Mouse (Mus musculus) MEL (cell line): Measurements from ENCODE around the gene Abca8b. TPM values are rescaled to one million over a fixed set of nuclear protein-coding genes. Genes with fewer than 3 reads are reported as not detected.
"Not testable (repeated sequence)": the region's sequence is repeated elsewhere in the genome, so short reads cannot be mapped to it uniquely, and the experiment has no call there.

Source experiments
- DNase-seq: peaks from one replicate; pipeline ENCODE4 v3.0.0; 2011; ENCODE audit warnings: low read depth, low spot score
- H3K27ac ChIP-seq: 2 replicates; pipeline ENCODE4 v1.5.1; 2012; ENCODE audit warnings: low read depth, mild to moderate bottlenecking, control low read depth, low read length, moderate library complexity; ENCODE audit not compliant: control insufficient read depth
- H3K27me3 ChIP-seq, 2 experiments: fragments of 150-350 bp in 1 of 2; sonication (generic) in 1 of 2; 2 replicates each; pipeline ENCODE4 v1.6.1; 2012; ENCODE audit warnings: low read length in 2 of 2, mild to moderate bottlenecking in 2 of 2, improper control_type of control experiment in 1 of 2, moderate library complexity in 1 of 2; ENCODE audit not compliant: insufficient read depth in 2 of 2, control insufficient read depth in 1 of 2
- H3K36me3 ChIP-seq, 2 experiments: 2 replicates each; pipeline ENCODE4 v1.6.1; 2012 to 2014; ENCODE audit warnings: low read length in 2 of 2, improper control_type of control experiment in 1 of 2, inconsistent platforms in 1 of 2, mild to moderate bottlenecking in 1 of 2; ENCODE audit not compliant: insufficient read depth in 2 of 2, control insufficient read depth in 1 of 2
- H3K4me1 ChIP-seq, 2 experiments: fragments of 150-350 bp in 1 of 2; sonication (generic) in 1 of 2; 2 replicates each; pipeline ENCODE4 v1.6.1; 2012; ENCODE audit warnings: low read length in 2 of 2, improper control_type of control experiment in 1 of 2, mild to moderate bottlenecking in 1 of 2; ENCODE audit not compliant: insufficient read depth in 2 of 2, control insufficient read depth in 1 of 2
- H3K4me3 ChIP-seq, 2 experiments: fragments of 150-350 bp in 1 of 2; sonication (generic) in 1 of 2; 2 replicates each; pipeline ENCODE4 v1.5.1; 2012; ENCODE audit warnings: low read depth in 2 of 2, low read length in 2 of 2, mild to moderate bottlenecking in 2 of 2, moderate library complexity in 2 of 2, control low read depth in 1 of 2, improper control_type of control experiment in 1 of 2; ENCODE audit not compliant: control insufficient read depth in 1 of 2, insufficient read depth in 1 of 2
- H3K79me2 ChIP-seq: 2 replicates; pipeline ENCODE4 v1.6.1; 2012; ENCODE audit warnings: mild to moderate bottlenecking, low read length, moderate library complexity; ENCODE audit not compliant: control insufficient read depth, poor library complexity, insufficient read depth
- H3K9ac ChIP-seq: 2 replicates; pipeline ENCODE4 v1.6.1; 2012; ENCODE audit warnings: low read depth, mild to moderate bottlenecking, control low read depth, low read length, moderate library complexity; ENCODE audit not compliant: control insufficient read depth, poor library complexity, severe bottlenecking
- H3K9me3 ChIP-seq: fragments of 150-350 bp; sonication (generic); replicated peaks from 2 replicates; pipeline ENCODE4 v1.6.1; 2012; ENCODE audit warnings: mild to moderate bottlenecking, low read length, improper control_type of control experiment, moderate library complexity; ENCODE audit not compliant: insufficient read depth
- E2F4 ChIP-seq: IDR thresholded peaks from 2 replicates; pipeline ENCODE4 v1.6.1; 2011; ENCODE audit warnings: low read depth, low read length, improper control_type of control experiment, borderline replicate concordance
- ETS1 ChIP-seq: IDR thresholded peaks from 2 replicates; pipeline ENCODE4 v1.6.1; 2012; ENCODE audit warnings: low read depth, mild to moderate bottlenecking, inconsistent platforms, low read length, improper control_type of control experiment, moderate library complexity
- GABPA ChIP-seq: IDR thresholded peaks from 2 replicates; pipeline ENCODE4 v1.6.1; 2012; ENCODE audit warnings: low read depth, mild to moderate bottlenecking, inconsistent platforms, low read length, improper control_type of control experiment, moderate library complexity
- GATA1 ChIP-seq: IDR thresholded peaks from 2 replicates; pipeline ENCODE4 v1.6.1; 2011; ENCODE audit warnings: low read depth, low read length, improper control_type of control experiment
- MAFK ChIP-seq: IDR thresholded peaks from 2 replicates; pipeline ENCODE4 v1.6.1; 2011; ENCODE audit warnings: low read depth, mild to moderate bottlenecking, low read length, improper control_type of control experiment, borderline replicate concordance
- MEF2A ChIP-seq: IDR thresholded peaks from 2 replicates; pipeline ENCODE4 v1.6.1; 2014; ENCODE audit warnings: low read depth, mild to moderate bottlenecking, inconsistent platforms, low read length, improper control_type of control experiment; ENCODE audit not compliant: poor library complexity, insufficient replicate concordance, severe bottlenecking; ENCODE audit errors: extremely low read depth
- MXI1 ChIP-seq: IDR thresholded peaks from 2 replicates; pipeline ENCODE4 v1.6.1; 2011; ENCODE audit warnings: mild to moderate bottlenecking, low read depth, low read length, improper control_type of control experiment
- NELFE ChIP-seq: IDR thresholded peaks from 2 replicates; pipeline ENCODE4 v1.6.1; 2011; ENCODE audit warnings: low read depth, low read length, improper control_type of control experiment
- SIN3A ChIP-seq: IDR thresholded peaks from 2 replicates; pipeline ENCODE4 v1.6.1; 2012; ENCODE audit warnings: low read length, improper control_type of control experiment, inconsistent platforms
- SMC3 ChIP-seq: IDR thresholded peaks from 2 replicates; pipeline ENCODE4 v1.6.1; 2011; ENCODE audit warnings: low read depth, low read length, improper control_type of control experiment
- TBP ChIP-seq: IDR thresholded peaks from 2 replicates; pipeline ENCODE4 v1.8.0; 2011; ENCODE audit warnings: low read depth, low read length, improper control_type of control experiment
- UBTF ChIP-seq: IDR thresholded peaks from 2 replicates; pipeline ENCODE4 v1.6.1; 2012; ENCODE audit warnings: low read depth, mild to moderate bottlenecking, inconsistent platforms, low read length, improper control_type of control experiment, moderate library complexity, borderline replicate concordance; ENCODE audit not compliant: insufficient read depth
- ZKSCAN1 ChIP-seq: IDR thresholded peaks from 2 replicates; pipeline ENCODE4 v1.6.1; 2012; ENCODE audit warnings: low read depth, mild to moderate bottlenecking, inconsistent platforms, low read length, improper control_type of control experiment, moderate library complexity
- polyA plus RNA-seq, 2 experiments: library from polyadenylated mRNA; stranded (reverse) in 1 of 2; unstranded in 1 of 2; fragments of >175 nt in 1 of 2; fragments of >200 nt in 1 of 2; gene quantifications; 2 replicates each; pipeline versions ENCODE4 v1.2.1 to v1.2.4; 2012; ENCODE audit warnings: low replicate concordance in 2 of 2, low read depth in 1 of 2; ENCODE audit not compliant: insufficient read length in 2 of 2, insufficient read depth in 1 of 2, missing spikeins in 1 of 2
- total RNA-seq: library from RNA; depleted of rRNA; stranded (reverse); fragments of 300-350 nt; gene quantifications from 2 replicates; pipeline ENCODE4 v1.2.3, GENCODE M21; 2012

The Abca8b gene
- total and polyA plus RNA-seq, 3 experiments, result not detected

GRCm38 (mm10) chr11:109991270-109991669, 4.4 kb downstream of the Abca8b start:
- TF ChIP-seq MAFK (peak; percentile 50; the same call in 1 of the 2 replicates), GABPA (0 out of 2 replicates have a peak, but pooled peaks have one; percentile 52), NELFE (no peak), ZKSCAN1 (no peak), GATA1 (no peak)
- H3K9me3 ChIP-seq, result no peaks in the 10 kb centered on the region
- H3K4me1 ChIP-seq, result no peaks in the 10 kb centered on the region
- peak; percentile 51 for DNase-seq
- no peak overlapping the region for H3K27ac ChIP-seq
- H3K79me2 ChIP-seq, result no peaks in the 10 kb centered on the region
- H3K27me3 ChIP-seq, result no peaks in the 10 kb centered on the region
- no peak overlapping the region for H3K4me3 ChIP-seq
- H3K9ac ChIP-seq, result no peak overlapping the region
- H3K36me3 ChIP-seq, result no peaks in the 10 kb centered on the region

DNA sequence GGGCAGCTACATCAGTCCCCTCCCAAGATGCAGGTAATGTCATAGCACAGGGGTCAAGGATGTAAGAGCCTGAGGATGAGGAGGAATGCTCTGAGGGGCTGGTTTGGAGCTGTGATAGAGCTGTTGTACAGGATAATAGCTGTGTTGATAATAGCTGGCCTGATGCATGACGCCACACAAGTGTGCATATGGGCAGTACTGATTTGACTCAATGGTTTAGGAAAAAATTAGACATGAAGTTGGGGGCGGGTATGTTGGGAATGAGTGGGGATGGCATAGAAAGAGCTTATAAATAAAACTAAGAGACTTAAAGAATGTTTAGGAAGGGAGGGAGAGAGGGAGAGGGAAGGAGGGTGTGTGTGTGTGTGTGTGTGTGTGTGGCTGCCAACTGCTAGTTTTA, 5.4 kb downstream of the Abca8b start:
- no peak for DNase-seq
- no peak overlapping the region for H3K9ac ChIP-seq
- H3K36me3 ChIP-seq, result no peaks in the 10 kb centered on the region
- no peak for TF ChIP-seq TBP
- TF ChIP-seq MEF2A, result no peak
- TF ChIP-seq MXI1, result no peak
- no peak overlapping the region for H3K27ac ChIP-seq
- H3K27me3 ChIP-seq, result no peaks in the 10 kb centered on the region
- H3K9me3 ChIP-seq, result no peaks in the 10 kb centered on the region
- no peak overlapping the region for H3K4me3 ChIP-seq
- no peaks in the 10 kb centered on the region for H3K79me2 ChIP-seq
- H3K4me1 ChIP-seq, result no peaks in the 10 kb centered on the region

- no peak for DNase-seq
- Histone ChIP-seq H3K9ac (no peak overlapping the region), H3K36me3 (no peaks in the 10 kb centered on the region), H3K4me1 (no peaks in the 10 kb centered on the region), H3K27ac (no peak overlapping the region)
- TF ChIP-seq ETS1 (no peak), MXI1 (no peak), SMC3 (no peak), SIN3A (no peak), GABPA (no peak), UBTF (no peak), MAFK (no peak), E2F4 (no peak)
- TF ChIP-seq, all 39 proteins: peak for 0
- H3K79me2 ChIP-seq, result no peaks in the 10 kb centered on the region
- no peaks in the 10 kb centered on the region for H3K27me3 ChIP-seq
- no peak overlapping the region for H3K4me3 ChIP-seq
- H3K9me3 ChIP-seq, result no peaks in the 10 kb centered on the region
Observed at GRCm38 (mm10) chr11:109988164-109988563, 7.5 kb downstream of the Abca8b start.

DNA sequence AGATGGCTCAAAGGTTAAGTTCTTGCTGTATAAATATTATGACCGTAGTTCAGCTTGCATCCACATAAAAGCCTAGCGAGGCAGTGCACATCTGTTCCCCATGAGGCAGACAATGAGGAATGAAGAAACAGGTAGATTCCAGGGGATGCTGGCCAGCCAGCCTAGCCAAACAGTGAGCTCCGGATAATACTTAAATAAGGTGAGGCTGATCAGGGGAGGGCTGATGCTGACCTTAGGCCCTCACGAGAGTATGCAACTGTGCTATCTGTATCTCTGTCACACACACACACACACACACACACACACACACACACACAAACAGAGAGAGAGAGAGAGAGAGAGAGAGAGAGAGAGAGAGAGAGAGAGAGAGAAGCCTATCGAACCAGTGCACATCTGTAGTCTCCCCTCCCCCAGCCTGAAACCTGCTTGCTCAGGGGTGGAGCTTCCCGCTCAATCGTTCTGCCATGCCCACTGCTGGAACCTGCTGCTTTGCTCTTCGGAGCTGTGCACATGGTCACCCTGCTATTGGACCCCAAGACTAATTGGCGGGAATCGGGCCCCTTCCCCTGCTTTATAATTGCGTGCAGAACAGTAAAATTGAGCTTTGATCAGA, 8.1 kb downstream of the Abca8b start:
- H3K27me3 ChIP-seq, H3K79me2 ChIP-seq, H3K9me3 ChIP-seq, H3K4me1 ChIP-seq, H3K27ac ChIP-seq, H3K9ac ChIP-seq, DNase-seq, H3K4me3 ChIP-seq, H3K36me3 ChIP-seq: not testable (repeated sequence)
